Mouse (Mus musculus) lung, embryonic 14.5 days (tissue): Measurements from ENCODE around the gene Mroh2a. TPM values are rescaled to one million over a fixed set of nuclear protein-coding genes. Genes with fewer than 3 reads are reported as not detected.
A peak's percentile ranks its signal among the peaks of the same experiment; 100 is the strongest.

ENCODE experiments used
- ATAC-seq: fragments of 200-750 bp; cut with Nextera tagmentation; 2 replicates; pipeline ENCODE4 v1.8.0; 2017; ENCODE audit warnings: mild to moderate bottlenecking, moderate TSS enrichment, moderate library complexity; ENCODE audit not compliant: insufficient read depth
- DNase-seq: peaks from one replicate; pipeline ENCODE4 v3.0.0-alpha.2; 2015
- H3K27ac ChIP-seq: fragments of 300-500 bp; sonication (generic); 2 replicates; pipeline ENCODE4 v1.5.1; 2014; ENCODE audit warnings: low read depth, mild to moderate bottlenecking, moderate library complexity
- H3K27me3 ChIP-seq: fragments of 300-500 bp; sonication (generic); 2 replicates; pipeline ENCODE4 v1.6.1; 2014; ENCODE audit warnings: low read length, control low read depth; ENCODE audit not compliant: insufficient read depth
- H3K36me3 ChIP-seq: fragments of 300-500 bp; sonication (generic); 2 replicates; pipeline ENCODE4 v1.6.1; 2014; ENCODE audit warnings: control low read depth; ENCODE audit not compliant: insufficient read depth
- H3K4me1 ChIP-seq: fragments of 300-500 bp; sonication (generic); 2 replicates; pipeline ENCODE4 v1.6.1; 2014; ENCODE audit warnings: antibody characterized with exemption, control low read depth; ENCODE audit not compliant: insufficient read depth
- H3K4me2 ChIP-seq: fragments of 300-500 bp; sonication (generic); 2 replicates; pipeline ENCODE4 v1.6.1; 2014; ENCODE audit warnings: mild to moderate bottlenecking
- H3K4me3 ChIP-seq: fragments of 300-500 bp; sonication (generic); 2 replicates; pipeline ENCODE4 v1.5.1; 2014; ENCODE audit warnings: low read depth, low read length
- H3K9ac ChIP-seq: fragments of 300-500 bp; sonication (generic); 2 replicates; pipeline ENCODE4 v1.6.1; 2014
- H3K9me3 ChIP-seq: fragments of 300-500 bp; sonication (generic); 2 replicates; pipeline ENCODE4 v1.6.1; 2016; ENCODE audit warnings: low read depth, low read length, control low read depth
- CTCF ChIP-seq: IDR thresholded peaks from 2 replicates; pipeline ENCODE4 v1.5.1; 2016; ENCODE audit warnings: antibody characterized with exemption, low read depth
- WGBS: fragments of 180-500 bp; shearing (Covaris S2); extraction: QIAGEN DNeasy Blood & Tissue Kit; methylation state at CpG from one replicate; pipeline ENCODE4 v1.1.7; 2014; 5-methylcytosine and 5-hydroxymethylcytosine counted together
- polyA plus RNA-seq: library from polyadenylated mRNA; unstranded; fragments of >200 nt; fragmentation: Nextera tagmentation; extraction: Ambion mirVana; gene quantifications from 2 replicates; pipeline ENCODE4 v1.2.1, GENCODE M21; 2014

Gene Mroh2a
- polyA plus RNA-seq, 1 experiment from 2014 or later = 2.1 TPM

GRCm38 (mm10) chr1:88273832-88274231 is 47.0 kb downstream of the Mroh2a start:
- ATAC-seq (no peak), DNase-seq (no peak)
- Histone ChIP-seq H3K4me2 (no peak overlapping the region), H3K27ac (no peak overlapping the region), H3K9ac (no peak overlapping the region), H3K27me3 (no peaks in the 10 kb centered on the region), H3K36me3 (peaks cover 65% of the 10 kb centered on the region), H3K4me1 (peaks cover 12% of the 10 kb centered on the region), H3K4me3 (no peak overlapping the region), H3K9me3 (no peaks in the 10 kb centered on the region)
- WGBS = 78% methylated on average over 4 of the region's 4 CpGs
- TF ChIP-seq CTCF = no peak

- no peak overlapping the region for H3K9ac ChIP-seq
- H3K36me3 ChIP-seq = peaks cover 58% of the 10 kb centered on the region
- peaks cover 12% of the 10 kb centered on the region for H3K4me1 ChIP-seq
- TF ChIP-seq CTCF = no peak
- H3K27ac ChIP-seq = no peak overlapping the region
- H3K27me3 ChIP-seq = no peaks in the 10 kb centered on the region
- WGBS = 71% methylated on average over 11 of the region's 11 CpGs
- DNase-seq = no peak
- H3K4me2 ChIP-seq = no peak overlapping the region
- ATAC-seq = no peak
- H3K9me3 ChIP-seq = no peaks in the 10 kb centered on the region
- no peak overlapping the region for H3K4me3 ChIP-seq
Observed at GRCm38 (mm10) chr1:88274371-88275077, 47.7 kb downstream of the Mroh2a start.

DNA sequence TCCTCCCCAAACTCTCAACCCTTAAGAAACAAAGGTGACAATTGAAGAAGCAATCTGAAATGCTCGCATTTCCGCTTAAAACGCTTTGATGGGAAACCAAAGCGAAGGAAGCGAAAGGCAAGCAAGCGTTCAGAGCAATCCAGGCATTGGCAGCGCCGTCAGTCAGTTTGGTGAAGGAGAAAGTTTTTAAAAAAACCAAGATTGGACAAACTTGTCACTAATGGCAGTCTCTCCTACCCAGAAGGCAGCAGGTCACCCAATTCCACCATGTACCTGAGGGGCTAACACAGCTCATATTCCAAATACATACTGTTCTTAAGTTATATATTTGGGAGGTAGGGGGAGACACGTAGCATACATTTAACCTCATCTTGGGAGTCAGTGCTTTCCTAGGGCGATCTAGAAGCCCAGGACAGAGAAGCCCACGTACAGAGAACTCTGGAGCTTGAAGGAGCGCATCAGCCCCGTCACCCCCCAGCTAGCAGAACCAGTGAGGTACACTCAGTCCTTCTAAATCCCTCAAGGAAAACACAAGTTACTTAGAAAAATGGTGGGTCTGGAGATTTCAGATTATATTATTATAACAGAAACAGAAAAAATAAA is 48.4 kb downstream of the Mroh2a start:
- peaks cover 51% of the 10 kb centered on the region for H3K36me3 ChIP-seq
- DNase-seq (no peak), ATAC-seq (no peak)
- H3K4me3 ChIP-seq = peak overlapping the region; percentile 53; the same call in 1 of the 2 replicates
- no peak overlapping the region for H3K27ac ChIP-seq
- H3K27me3 ChIP-seq = no peaks in the 10 kb centered on the region
- H3K9ac ChIP-seq = peak overlapping the region; percentile 73
- peaks cover 12% of the 10 kb centered on the region for H3K4me1 ChIP-seq
- TF ChIP-seq CTCF = no peak; the same call in 1 of the 2 replicates
- H3K4me2 ChIP-seq = peak overlapping the region; percentile 63
- WGBS = 68% methylated on average over 13 of the region's 13 CpGs
- no peaks in the 10 kb centered on the region for H3K9me3 ChIP-seq

DNA sequence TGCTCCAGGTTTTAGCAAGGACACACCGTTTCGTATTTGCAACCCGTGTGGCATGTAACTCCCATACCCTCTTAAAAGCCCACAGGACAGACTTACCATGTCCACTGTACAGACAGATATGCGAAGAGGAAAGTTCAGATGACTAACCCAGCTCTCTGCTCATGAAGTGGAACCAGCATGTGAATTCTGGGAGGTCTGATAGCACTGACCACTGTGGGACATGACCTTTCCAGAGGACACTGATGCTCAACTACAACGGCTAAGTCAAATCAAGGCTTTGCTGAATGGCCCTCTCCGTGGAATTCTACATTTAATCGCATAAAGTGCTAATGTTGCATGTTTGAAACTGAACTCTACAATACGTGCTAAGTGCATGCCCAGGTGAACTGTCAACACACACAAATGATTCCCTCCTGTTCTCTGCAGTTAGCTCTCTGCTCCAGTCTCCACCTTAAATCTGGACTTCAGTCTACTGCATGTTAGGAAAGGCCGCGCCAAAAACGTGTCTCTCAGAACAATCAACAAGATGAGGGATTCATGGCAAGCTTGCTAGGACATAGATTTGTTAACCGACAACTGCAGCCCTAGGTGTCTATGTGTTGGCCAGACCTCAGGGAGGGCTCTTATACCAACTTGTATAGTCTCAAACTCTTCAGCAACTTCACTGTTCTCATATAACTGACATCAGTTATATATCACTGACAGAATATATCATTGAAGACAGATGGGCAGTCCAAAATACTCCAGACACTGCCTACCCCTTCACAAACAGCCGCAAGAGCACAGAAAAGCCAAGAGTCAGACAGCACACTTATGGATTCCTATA is 49.1 kb downstream of the Mroh2a start:
- H3K27ac ChIP-seq = peak overlapping the region; percentile 89; the same call in 1 of the 2 replicates
- no peak for TF ChIP-seq CTCF

GRCm38 (mm10) chr1:88276524-88277097 is 49.8 kb downstream of the Mroh2a start:
- peak overlapping the region; percentile 89 for H3K27ac ChIP-seq
- H3K9me3 ChIP-seq = no peaks in the 10 kb centered on the region
- DNase-seq (no peak), ATAC-seq (peak; percentile 45)
- H3K4me3 ChIP-seq = peak overlapping the region; percentile 53
- H3K4me2 ChIP-seq = peak overlapping the region; percentile 63
- TF ChIP-seq CTCF = 0 out of 2 replicates have a peak, but pooled peaks have one; percentile 1
- no peaks in the 10 kb centered on the region for H3K27me3 ChIP-seq
- peak overlapping the region; percentile 73 for H3K9ac ChIP-seq
- peaks cover 12% of the 10 kb centered on the region for H3K4me1 ChIP-seq
- WGBS = 20% methylated on average over 10 of the region's 10 CpGs
- peaks cover 46% of the 10 kb centered on the region for H3K36me3 ChIP-seq

More for the DNA sequence above, 49.1 kb downstream of the Mroh2a start:
- Histone ChIP-seq H3K4me3 (peak overlapping the region; percentile 53), H3K4me2 (peak overlapping the region; percentile 63), H3K4me1 (peaks cover 12% of the 10 kb centered on the region), H3K27me3 (no peaks in the 10 kb centered on the region), H3K9ac (peak overlapping the region; percentile 73), H3K9me3 (no peaks in the 10 kb centered on the region), H3K36me3 (peaks cover 51% of the 10 kb centered on the region)
- 61% methylated on average over 13 of the region's 13 CpGs for WGBS
- no peak for ATAC-seq
- no peak for DNase-seq

- no peaks in the 10 kb centered on the region for H3K9me3 ChIP-seq
- peak; percentile 100 for TF ChIP-seq CTCF
- WGBS = 1% methylated on average over 50 of the region's 50 CpGs
- peak within 1 kb of the TSS; percentile 73 for H3K9ac ChIP-seq
- DNase-seq (peak; percentile 100), ATAC-seq (peak; percentile 96)
- no peaks in the 10 kb centered on the region for H3K27me3 ChIP-seq
- H3K36me3 ChIP-seq = peaks cover 39% of the 10 kb centered on the region
- peaks cover 12% of the 10 kb centered on the region for H3K4me1 ChIP-seq
- peak within 1 kb of the TSS; percentile 89 for H3K27ac ChIP-seq
- peak within 1 kb of the TSS; percentile 53 for H3K4me3 ChIP-seq
- H3K4me2 ChIP-seq = peak within 1 kb of the TSS; percentile 63
Observed at GRCm38 (mm10) chr1:88277098-88277817, 50.5 kb downstream of the Mroh2a start, which contains the start of the genes Hjurp and Trpm8. Gene Hjurp, minus strand, starts transcription at chr1:88277633. Gene Trpm8, plus strand, starts transcription at chr1:88277661.
